Mouse (Mus musculus): ENCODE results near the gene Lrrfip1.

GRCm38 (mm10) chr1:91086748-91087147 is 88.2 kb downstream of the Lrrfip1 start:
- TF ChIP-seq CTCF (IDR thresholded peaks at IDR 0.05; ENCODE audit: control insufficient read depth, insufficient read depth, insufficient read length), result no peak
- no peak for TF ChIP-seq MYOG (IDR thresholded peaks at IDR 0.05; ENCODE audit: control insufficient read depth, extremely low read depth, insufficient read length)

All from C2C12 (cell line).